Mouse (Mus musculus) lung, adult 2 months (tissue): ENCODE data around the gene 1700069L16Rik.

Experiments
- CTCF ChIP-seq: fragments of 200-500 bp; IDR thresholded peaks from 2 replicates; pipeline ENCODE4 v1.5.1; 2011; ENCODE audit warnings: mild to moderate bottlenecking, low read length, control low read depth; ENCODE audit not compliant: insufficient read depth
- POLR2A ChIP-seq: fragments of 200-500 bp; IDR thresholded peaks from 2 replicates; pipeline ENCODE4 v1.6.1; 2011; ENCODE audit warnings: low read depth, mild to moderate bottlenecking, control low read depth, low read length, borderline replicate concordance; ENCODE audit errors: extremely low read depth

- TF ChIP-seq CTCF (no peak), POLR2A (no peak)
These were observed 37.0 kb upstream of the 1700069L16Rik start for GRCm38 (mm10) chr5:113761585-113761984.
